Mouse (Mus musculus) thymus, postnatal 25 days (tissue): ENCODE measurements around the gene Trim40.
"Not testable (repeated sequence)": the region's sequence is repeated elsewhere in the genome, so short reads cannot be mapped to it uniquely, and the experiment has no call there.

ENCODE experiments used
- DNase-seq: peaks from one replicate; pipeline ENCODE4 v3.0.0; 2022

Gene Trim40

GRCm38 (mm10) chr17:36892362-36892761, 2.4 kb upstream of the Trim40 start:
- peak; percentile 31 for DNase-seq

- DNase-seq = not testable (repeated sequence)
Observed at GRCm38 (mm10) chr17:36891496-36891895, 1.6 kb upstream of the Trim40 start.

- DNase-seq = no peak
Observed at GRCm38 (mm10) chr17:36885132-36885790, 4.7 kb downstream of the Trim40 start.

- no peak for DNase-seq
Observed at GRCm38 (mm10) chr17:36883350-36883749, 6.6 kb downstream of the Trim40 start.

GRCm38 (mm10) chr17:36874636-36875035, 15.3 kb downstream of the Trim40 start:
- no peak for DNase-seq

- no peak for DNase-seq
Observed at GRCm38 (mm10) chr17:36869955-36870810, 19.7 kb downstream of the Trim40 start.

GRCm38 (mm10) chr17:36869284-36869954, 20.5 kb downstream of the Trim40 start, which contains the start of gene Trim10:
TSS of gene Trim10 (plus strand) at chr17:36869574.
- no peak for DNase-seq

GRCm38 (mm10) chr17:36868836-36869235, 21.1 kb downstream of the Trim40 start:
- no peak for DNase-seq

GRCm38 (mm10) chr17:36866719-36867527, 23.0 kb downstream of the Trim40 start, which contains the start of gene Trim15:
TSS of gene Trim15 (minus strand) at chr17:36867210.
- DNase-seq = no peak

GRCm38 (mm10) chr17:36861680-36862079, 28.2 kb downstream of the Trim40 start:
- DNase-seq = no peak

- DNase-seq = no peak
Observed at GRCm38 (mm10) chr17:36858181-36858580, 31.7 kb downstream of the Trim40 start.

GRCm38 (mm10) chr17:36856236-36856635, 33.7 kb downstream of the Trim40 start:
- DNase-seq = no peak

GRCm38 (mm10) chr17:36855484-36855883, 34.4 kb downstream of the Trim40 start:
- no peak for DNase-seq

- DNase-seq = no peak
Observed at GRCm38 (mm10) chr17:36851627-36852026, 38.3 kb downstream of the Trim40 start.

GRCm38 (mm10) chr17:36851200-36851599, 38.7 kb downstream of the Trim40 start:
- no peak for DNase-seq

GRCm38 (mm10) chr17:36849992-36850391, 39.9 kb downstream of the Trim40 start:
- no peak for DNase-seq

- DNase-seq = no peak
Observed at GRCm38 (mm10) chr17:36848911-36849310, 41.0 kb downstream of the Trim40 start.

- DNase-seq = no peak
Observed at GRCm38 (mm10) chr17:36844725-36845124, 45.2 kb downstream of the Trim40 start.

- DNase-seq = no peak
Observed at GRCm38 (mm10) chr17:36844286-36844719, 45.6 kb downstream of the Trim40 start.

GRCm38 (mm10) chr17:36843696-36844095, 46.2 kb downstream of the Trim40 start:
- no peak for DNase-seq

- no peak for DNase-seq
Observed at GRCm38 (mm10) chr17:36840961-36841445, 48.9 kb downstream of the Trim40 start.

- DNase-seq = peak; percentile 36
Observed at GRCm38 (mm10) chr17:36839931-36840330, 50.0 kb downstream of the Trim40 start.
